8 mouse cellular contexts compared by ENCODE assay signal in the genomic region with DNA sequence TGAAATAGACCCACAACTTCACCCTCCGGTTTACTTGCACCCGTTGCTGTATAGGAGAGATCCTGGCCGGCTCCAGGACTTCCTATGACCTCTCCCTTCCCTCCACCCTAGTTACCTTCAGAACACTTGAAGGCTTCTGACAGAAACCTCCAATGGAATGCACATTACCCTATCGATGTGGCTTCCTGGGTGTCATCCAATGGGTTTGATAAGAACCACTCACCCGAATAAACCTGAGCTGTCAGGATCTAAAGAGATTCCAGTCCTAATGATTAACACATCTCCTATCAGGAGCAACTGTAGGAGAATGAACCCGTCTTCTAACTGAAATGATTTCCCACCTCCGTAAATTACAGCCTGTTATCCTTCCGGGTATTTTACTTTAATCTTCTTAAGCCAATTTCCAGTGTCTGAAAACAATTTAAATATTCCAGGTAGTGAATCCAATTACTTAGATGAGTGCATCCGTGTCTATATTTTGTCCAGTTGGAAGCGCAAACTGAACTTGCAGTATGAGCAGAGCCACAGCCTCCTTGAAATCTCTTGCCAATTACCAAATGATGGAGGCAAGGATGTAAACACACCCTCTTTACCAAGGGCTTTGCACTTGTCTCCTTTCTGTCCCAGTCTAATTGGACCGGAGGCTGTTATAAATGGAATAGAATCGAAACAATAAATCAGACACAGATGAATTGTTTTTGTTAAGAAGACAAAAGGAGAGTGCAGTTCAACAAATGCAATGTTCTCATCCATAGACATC. TPM values are rescaled to one million over a fixed set of nuclear protein-coding genes. Genes with fewer than 3 reads are reported as not detected.
DNase-seq lines count a peak whose midpoint lies in the region; ATAC-seq lines count a peak whose summit lies in the region.

No protein-coding gene starts in this region.

- H3K4me3 ChIP-seq in hindbrain, embryonic 12.5 days, result peak overlapping the region; percentile 61
- peak overlapping the region; percentile 58 for H3K4me3 ChIP-seq in liver, embryonic 15.5 days (replicated peaks)

- peaks cover 9% of the 10 kb centered on the region for H3K27me3 ChIP-seq in hindbrain, embryonic 12.5 days
- peaks cover 27% of the 10 kb centered on the region for H3K27me3 ChIP-seq in liver, embryonic 15.5 days

- H3K4me1 ChIP-seq in hindbrain, embryonic 12.5 days, result peaks cover 11% of the 10 kb centered on the region
- no peaks in the 10 kb centered on the region for H3K4me1 ChIP-seq in liver, embryonic 15.5 days (replicated peaks)

- WGBS in hindbrain, embryonic 12.5 days, result 61% methylated on average over 12 of the region's 12 CpGs
- WGBS in liver, embryonic 15.5 days (ENCODE audit: insufficient replicate concordance), result 56% methylated on average over 12 of the region's 12 CpGs

- no peaks in the 10 kb centered on the region for H3K9me3 ChIP-seq in hindbrain, embryonic 12.5 days (replicated peaks)
- H3K9me3 ChIP-seq in liver, embryonic 15.5 days (replicated peaks), result no peaks in the 10 kb centered on the region

- DNase-seq in cerebellum, adult 8-10 months, result peak; percentile 10
- DNase-seq in cerebellum, adult 11 months, result no peak
- DNase-seq in brain, adult 2 months (ENCODE audit: low read depth, low spot score), result peak; percentile 34
- DNase-seq in frontal cortex, postnatal 36 days (ENCODE audit: low spot score in 2 of 2), result no peak
- no peak for DNase-seq in c-Kit-positive CD71-positive TER-119-positive erythroid progenitor cells, embryonic 14.5 days (ENCODE audit: low spot score)
- DNase-seq in layer of hippocampus, adult 8-10 months (ENCODE audit: low spot score in 2 of 2), result no peak

- no peaks in the 10 kb centered on the region for H3K36me3 ChIP-seq in hindbrain, embryonic 12.5 days
- H3K36me3 ChIP-seq in liver, embryonic 15.5 days (replicated peaks), result no peaks in the 10 kb centered on the region

- peak overlapping the region; percentile 97 for H3K4me2 ChIP-seq in hindbrain, embryonic 12.5 days (replicated peaks)
- H3K4me2 ChIP-seq in liver, embryonic 15.5 days, result peak overlapping the region; percentile 62

- ATAC-seq in hindbrain, embryonic 12.5 days (ENCODE audit: low FRiP score), result no peak
- ATAC-seq in liver, embryonic 15.5 days (ENCODE audit: insufficient read depth), result no peak

- H3K9ac ChIP-seq in hindbrain, embryonic 12.5 days, result no peak overlapping the region
- no peak overlapping the region for H3K9ac ChIP-seq in liver, embryonic 15.5 days

- no peak overlapping the region for H3K27ac ChIP-seq in hindbrain, embryonic 12.5 days
- H3K27ac ChIP-seq in liver, embryonic 15.5 days (replicated peaks), result no peak overlapping the region

RNA-seq across cellular contexts. Expression of gene Plcb1, which starts 1.6 kb away (rescaled TPM):
- polyA plus RNA-seq in hindbrain, embryonic 12.5 days (2016; fragmentation: Nextera tagmentation; extraction: Ambion mirVana), result 20.6 and 20.8 TPM in 2 replicates
- 3.3 and 5.3 TPM in 2 replicates for polyA plus RNA-seq in liver, embryonic 15.5 days (2015; fragmentation: Nextera tagmentation; extraction: Ambion mirVana)
- 100 to 1,000 TPM; 130 to 150 (median 139) TPM for total RNA-seq in layer of hippocampus, adult 8-10 months (2022)

Comparison
In these comparisons a context has a peak if more than half of its experiments do, and no peak if none do; other contexts are left out.
1. DNase-seq: peak in cerebellum, adult 8-10 months (single experiment) and brain, adult 2 months (single experiment); none in cerebellum, adult 11 months (single experiment), frontal cortex, postnatal 36 days (0 of 2), c-Kit-positive CD71-positive TER-119-positive erythroid progenitor cells, embryonic 14.5 days (single experiment) and layer of hippocampus, adult 8-10 months (0 of 2).